Mouse (Mus musculus) lung, embryonic 15.5 days (tissue): ENCODE measurements at regions not wholly inside any gene's neighbourhood (a gene's known extent, or its start where the extent isn't known, plus 50 kb on each side); places are given as distances from the start of the nearest gene placed in this dataset.
A peak's percentile ranks its signal among the peaks of the same experiment; 100 is the strongest.

Experiments used
- ATAC-seq: fragments of 200-750 bp; cut with Nextera tagmentation; 2 replicates; pipeline ENCODE4 v1.8.0; 2017; ENCODE audit warnings: moderate number of reproducible peaks, borderline replicate concordance; ENCODE audit not compliant: low FRiP score, low TSS enrichment; ENCODE audit errors: extremely low read depth
- H3K27ac ChIP-seq: fragments of 300-500 bp; sonication (generic); 2 replicates; pipeline ENCODE4 v1.5.1; 2015; ENCODE audit warnings: moderate library complexity, mild to moderate bottlenecking, inconsistent platforms
- H3K27me3 ChIP-seq: fragments of 300-500 bp; sonication (generic); 2 replicates; pipeline ENCODE4 v1.6.1; 2015; ENCODE audit warnings: inconsistent platforms
- H3K36me3 ChIP-seq: fragments of 300-500 bp; sonication (generic); 2 replicates; pipeline ENCODE4 v1.6.1; 2015; ENCODE audit warnings: inconsistent platforms
- H3K4me1 ChIP-seq: fragments of 300-500 bp; sonication (generic); 2 replicates; pipeline ENCODE4 v1.6.1; 2015; ENCODE audit warnings: inconsistent platforms
- H3K4me2 ChIP-seq: fragments of 300-500 bp; sonication (generic); 2 replicates; pipeline ENCODE4 v1.6.1; 2015; ENCODE audit warnings: inconsistent platforms, mild to moderate bottlenecking, moderate library complexity
- H3K4me3 ChIP-seq: fragments of 300-500 bp; sonication (generic); 2 replicates; pipeline ENCODE4 v1.5.1; 2015; ENCODE audit warnings: mild to moderate bottlenecking, inconsistent platforms
- H3K9ac ChIP-seq: fragments of 300-500 bp; sonication (generic); 2 replicates; pipeline ENCODE4 v1.6.1; 2015; ENCODE audit warnings: inconsistent platforms
- H3K9me3 ChIP-seq: fragments of 300-500 bp; sonication (generic); 2 replicates; pipeline ENCODE4 v1.6.1; 2016; ENCODE audit warnings: inconsistent platforms
- WGBS: fragments of 180-500 bp; shearing (Covaris S2); methylation state at CpG from one replicate; pipeline ENCODE4 v1.1.7; 2015; 5-methylcytosine and 5-hydroxymethylcytosine counted together

DNA sequence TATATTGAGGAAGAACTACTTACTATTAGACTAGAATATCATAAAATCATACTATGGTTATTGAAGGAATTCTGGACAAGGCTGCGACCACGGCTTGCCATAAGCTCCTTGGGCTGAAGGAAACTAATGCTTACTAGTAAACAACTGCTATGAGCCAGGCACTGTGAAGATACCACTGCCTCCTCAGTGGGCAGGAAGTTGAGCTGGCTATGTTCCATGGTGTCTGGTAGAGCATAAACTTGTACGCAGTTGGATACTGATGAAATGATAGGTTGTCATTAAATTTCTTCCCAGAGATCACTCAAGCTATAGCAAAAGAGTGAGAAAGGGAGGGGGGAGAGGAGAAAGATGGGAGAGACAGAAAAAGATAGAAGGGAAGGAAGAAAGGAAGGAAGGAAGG lies 261.4 kb upstream of the Fn1 start:
- WGBS: 60% methylated on average over 3 of the region's 3 CpGs
- Histone ChIP-seq H3K4me2 (no peak overlapping the region), H3K4me3 (no peak overlapping the region), H3K9me3 (no peaks in the 10 kb centered on the region), H3K4me1 (peaks cover 5% of the 10 kb centered on the region; the same call in 1 of the 2 replicates), H3K27ac (no peak overlapping the region), H3K9ac (no peak overlapping the region), H3K36me3 (no peaks in the 10 kb centered on the region), H3K27me3 (no peaks in the 10 kb centered on the region)
- ATAC-seq: no peak

DNA sequence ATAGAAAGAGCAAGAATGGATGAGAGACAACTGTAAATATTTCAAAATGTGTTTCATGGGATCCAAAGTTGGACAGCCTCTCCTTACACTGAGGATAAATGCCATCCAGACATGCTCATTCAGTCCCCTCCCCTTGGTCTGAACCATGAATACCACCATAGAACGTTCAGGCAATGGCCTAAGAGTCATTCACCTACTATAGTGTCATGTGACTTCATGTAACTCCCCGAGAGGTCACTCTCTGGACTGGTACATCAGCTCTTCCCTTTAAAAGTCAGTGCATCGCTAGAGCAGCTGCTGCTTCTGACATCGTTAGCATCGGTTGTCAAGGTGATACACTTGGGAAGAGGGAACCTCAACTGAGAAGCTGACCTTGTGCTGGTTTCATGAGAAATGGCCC lies 260.2 kb upstream of the Fn1 start:
- WGBS: 62% methylated on average over 5 of the region's 5 CpGs
- no peak overlapping the region for H3K4me2 ChIP-seq

DNA sequence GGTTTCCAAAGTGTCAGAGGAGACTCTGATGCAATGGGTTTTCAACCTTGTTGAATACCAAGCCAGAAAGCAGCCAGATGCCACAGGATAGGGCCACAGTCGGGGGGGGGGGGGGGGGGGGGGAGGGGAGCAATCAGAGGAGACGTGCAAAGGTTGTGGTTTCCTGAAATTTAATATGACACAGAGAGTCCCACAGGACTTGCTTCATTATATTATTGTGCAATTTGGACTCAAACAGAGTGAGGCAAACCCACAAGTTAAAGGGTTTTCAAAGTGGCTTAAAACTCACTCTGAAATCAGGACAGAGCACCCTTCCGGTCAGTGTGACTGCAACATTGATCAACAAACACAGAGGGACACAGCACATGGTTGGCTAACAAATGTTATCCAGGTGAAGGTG lies 259.4 kb upstream of the Fn1 start:
- Histone ChIP-seq H3K27ac (no peak overlapping the region), H3K27me3 (no peaks in the 10 kb centered on the region), H3K9me3 (no peaks in the 10 kb centered on the region), H3K9ac (no peak overlapping the region), H3K4me1 (peaks cover 7% of the 10 kb centered on the region; the same call in 1 of the 2 replicates), H3K4me2 (no peak overlapping the region), H3K4me3 (no peak overlapping the region), H3K36me3 (no peaks in the 10 kb centered on the region)
- no peak for ATAC-seq
- WGBS: 44% methylated on average over 3 of the region's 3 CpGs

More for the DNA sequence above, 260.2 kb upstream of the Fn1 start:
- no peak for ATAC-seq
- H3K4me1 ChIP-seq: peaks cover 7% of the 10 kb centered on the region; the same call in 1 of the 2 replicates
- no peak overlapping the region for H3K9ac ChIP-seq
- H3K4me3 ChIP-seq: no peak overlapping the region
- H3K27ac ChIP-seq: no peak overlapping the region
- no peaks in the 10 kb centered on the region for H3K36me3 ChIP-seq
- no peaks in the 10 kb centered on the region for H3K9me3 ChIP-seq
- no peaks in the 10 kb centered on the region for H3K27me3 ChIP-seq

DNA sequence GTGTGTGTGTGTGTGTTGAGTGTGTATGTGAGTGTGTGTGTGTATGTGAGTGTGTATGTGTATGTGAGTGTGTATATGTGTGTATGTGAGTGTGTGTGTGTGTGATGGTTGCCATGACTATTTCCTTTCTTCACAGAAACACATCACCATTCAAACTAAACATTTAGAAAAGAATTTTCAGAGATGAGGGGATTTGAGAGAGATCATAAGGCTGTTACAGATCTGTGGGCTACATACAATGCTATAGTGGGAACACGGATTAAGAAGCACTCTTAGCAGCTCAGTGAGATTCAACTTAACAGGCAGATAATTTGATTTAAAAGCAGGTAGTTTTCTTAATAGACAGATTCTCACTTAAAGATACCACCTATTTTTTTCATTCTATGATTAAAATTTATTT lies 257.1 kb upstream of the Fn1 start:
- Histone ChIP-seq H3K4me1 (peaks cover 7% of the 10 kb centered on the region; the same call in 1 of the 2 replicates), H3K9ac (no peak overlapping the region), H3K36me3 (no peaks in the 10 kb centered on the region), H3K4me3 (no peak overlapping the region), H3K27ac (no peak overlapping the region), H3K4me2 (no peak overlapping the region), H3K9me3 (no peaks in the 10 kb centered on the region), H3K27me3 (no peaks in the 10 kb centered on the region)
- peak; percentile 64; the same call in 1 of the 2 replicates for ATAC-seq
- WGBS: 31% methylated on average over 1 of the region's 1 CpGs

DNA sequence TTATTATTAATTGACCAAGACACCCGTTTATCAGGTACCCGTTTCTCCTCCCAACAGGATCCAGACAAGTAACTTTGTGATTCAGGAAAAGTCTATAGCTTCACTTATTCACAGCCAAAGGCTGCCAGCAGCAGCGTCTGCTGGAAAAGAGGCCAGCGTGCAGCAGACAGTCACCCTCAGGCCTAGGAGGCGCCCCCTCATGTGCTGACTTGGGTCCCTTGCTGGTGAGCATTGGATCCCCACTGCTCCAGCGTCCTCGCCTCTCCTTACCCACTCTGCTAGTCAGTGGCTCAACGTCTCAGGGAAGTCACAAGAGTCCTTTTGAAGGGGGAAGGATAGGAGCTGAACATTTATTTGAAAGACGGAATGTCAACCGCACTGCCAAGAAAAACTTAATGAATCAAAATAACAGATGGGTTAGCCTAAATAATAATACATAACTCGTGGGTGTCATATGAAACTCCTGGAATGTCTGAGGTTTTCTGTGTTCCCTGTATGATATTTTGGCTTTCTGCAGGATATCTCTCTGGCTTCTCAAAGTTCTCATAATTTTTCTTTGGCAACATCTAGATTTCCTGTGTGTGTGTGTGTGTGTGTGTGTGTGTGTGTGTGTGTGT lies 256.6 kb upstream of the Fn1 start:
- no peaks in the 10 kb centered on the region for H3K36me3 ChIP-seq
- H3K4me1 ChIP-seq: peaks cover 7% of the 10 kb centered on the region; the same call in 1 of the 2 replicates
- ATAC-seq: peak; percentile 62; the same call in 1 of the 2 replicates
- no peaks in the 10 kb centered on the region for H3K9me3 ChIP-seq
- no peak overlapping the region for H3K9ac ChIP-seq
- no peaks in the 10 kb centered on the region for H3K27me3 ChIP-seq
- H3K4me3 ChIP-seq: no peak overlapping the region
- H3K27ac ChIP-seq: 0 out of 2 replicates have a peak overlapping the region, but pooled peaks have one; percentile 60
- no peak overlapping the region for H3K4me2 ChIP-seq
- WGBS: 48% methylated on average over 11 of the region's 11 CpGs

DNA sequence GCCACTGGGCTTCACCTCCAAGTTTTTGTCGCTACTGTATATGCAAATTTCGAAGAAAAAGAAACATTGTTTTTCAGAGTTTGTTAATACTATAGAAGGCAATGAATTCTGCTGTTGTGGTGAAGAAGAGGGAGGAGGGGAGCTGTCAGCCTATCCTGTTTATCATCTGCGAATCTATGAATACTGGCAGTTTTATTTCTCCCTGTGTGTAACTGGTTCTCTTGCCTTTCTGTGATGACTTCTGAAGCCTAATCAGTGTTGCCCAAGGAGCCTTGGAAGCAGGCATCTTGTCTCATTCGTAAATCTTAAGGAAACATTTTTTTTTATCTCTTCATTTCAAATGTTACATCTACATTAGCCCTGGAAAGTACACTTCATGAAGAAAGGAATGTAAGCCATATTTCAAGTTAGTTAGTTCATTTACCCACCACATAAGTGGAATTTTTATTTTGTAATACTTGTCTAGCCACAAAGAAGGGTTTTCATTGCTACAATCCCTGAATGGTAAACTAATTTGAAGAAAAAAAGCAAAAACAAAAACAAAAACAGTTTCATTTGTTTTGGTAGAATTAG lies 251.5 kb upstream of the Fn1 start:
- no peak for ATAC-seq
- H3K36me3 ChIP-seq: no peaks in the 10 kb centered on the region
- H3K9ac ChIP-seq: no peak overlapping the region
- H3K4me2 ChIP-seq: no peak overlapping the region
- peaks cover 2% of the 10 kb centered on the region; the same call in 1 of the 2 replicates for H3K4me1 ChIP-seq
- WGBS: 69% methylated on average over 4 of the region's 4 CpGs
- no peak overlapping the region for H3K4me3 ChIP-seq
- no peaks in the 10 kb centered on the region for H3K9me3 ChIP-seq
- no peak overlapping the region for H3K27ac ChIP-seq
- H3K27me3 ChIP-seq: no peaks in the 10 kb centered on the region

DNA sequence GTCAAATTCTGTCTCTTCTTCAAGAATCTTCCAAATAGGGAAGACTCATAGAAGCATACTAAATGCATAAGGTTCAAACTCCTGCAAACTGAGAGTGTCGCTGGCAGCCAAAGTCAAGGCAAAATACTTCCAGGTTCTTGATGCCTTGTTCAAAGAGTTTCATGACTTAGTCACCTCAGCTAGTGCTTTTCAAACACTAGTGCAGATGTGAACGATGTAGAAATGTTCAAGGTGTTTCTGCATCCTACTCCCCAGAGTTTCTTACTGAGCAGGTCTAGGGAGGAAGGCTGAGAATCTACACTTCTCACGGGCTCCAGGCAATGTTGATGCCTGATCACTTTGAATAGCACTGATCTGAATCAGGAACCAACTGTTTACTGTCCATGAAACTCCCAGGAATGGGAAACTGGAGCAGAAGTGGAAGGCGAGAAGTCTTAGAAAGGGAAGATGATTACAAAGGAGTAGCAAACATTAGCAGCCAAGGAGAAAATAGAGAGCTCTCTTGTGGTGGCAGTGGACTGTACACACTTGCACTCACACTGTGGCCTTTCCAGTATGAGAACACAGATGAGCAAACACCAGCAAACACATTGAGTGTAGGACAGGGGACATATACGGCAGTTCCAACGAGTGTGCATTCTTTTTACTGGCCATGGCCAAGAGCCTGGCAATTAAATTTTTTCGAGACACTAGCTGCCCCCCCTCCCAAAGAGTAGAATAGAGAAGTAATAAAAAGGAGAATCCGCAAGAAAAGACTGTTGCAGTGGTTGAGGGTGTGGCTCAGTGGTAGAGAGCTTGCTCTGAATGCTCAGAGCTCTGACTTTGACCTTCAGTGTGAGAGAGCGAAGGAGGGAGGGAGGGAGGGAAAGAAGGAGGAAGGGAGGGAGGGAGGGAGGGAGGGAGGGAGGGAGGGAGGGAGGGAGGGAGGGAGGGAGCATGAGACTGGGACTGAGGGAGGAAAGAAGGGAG lies 247.4 kb upstream of the Fn1 start:
- H3K4me1 ChIP-seq: peaks cover 9% of the 10 kb centered on the region; the same call in 1 of the 2 replicates
- no peak overlapping the region for H3K4me3 ChIP-seq
- ATAC-seq: no peak

DNA sequence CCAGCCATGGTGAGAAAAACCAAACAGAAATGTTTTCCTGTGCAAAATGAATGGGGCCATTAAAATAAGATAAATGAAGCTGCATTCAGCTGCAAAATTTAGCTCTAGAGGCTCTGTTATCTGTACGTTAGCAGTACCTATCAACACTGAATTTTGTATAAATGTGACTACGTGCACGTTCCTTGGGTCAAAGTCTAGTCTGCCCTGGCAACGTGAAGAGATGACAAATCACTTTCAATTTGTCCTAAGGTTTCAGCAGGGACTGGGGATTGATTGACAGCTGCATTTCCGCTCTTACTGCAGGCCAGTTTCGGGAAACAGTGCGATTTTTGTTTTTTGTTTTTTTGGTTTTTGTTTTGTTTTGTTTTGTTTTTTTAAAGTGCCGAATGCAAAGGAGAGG lies 246.1 kb upstream of the Fn1 start:
- peaks cover 9% of the 10 kb centered on the region; the same call in 1 of the 2 replicates for H3K4me1 ChIP-seq
- H3K4me3 ChIP-seq: no peak overlapping the region
- no peak overlapping the region for H3K27ac ChIP-seq
- no peaks in the 10 kb centered on the region for H3K36me3 ChIP-seq
- WGBS: 66% methylated on average over 8 of the region's 8 CpGs
- H3K4me2 ChIP-seq: no peak overlapping the region
- no peak overlapping the region for H3K9ac ChIP-seq
- no peaks in the 10 kb centered on the region for H3K27me3 ChIP-seq
- H3K9me3 ChIP-seq: no peaks in the 10 kb centered on the region
- no peak for ATAC-seq

More for the DNA sequence above, 247.4 kb upstream of the Fn1 start:
- 62% methylated on average over 8 of the region's 9 CpGs for WGBS
- no peak overlapping the region for H3K9ac ChIP-seq
- H3K36me3 ChIP-seq: no peaks in the 10 kb centered on the region
- H3K9me3 ChIP-seq: no peaks in the 10 kb centered on the region
- H3K4me2 ChIP-seq: no peak overlapping the region
- H3K27me3 ChIP-seq: no peaks in the 10 kb centered on the region
- no peak overlapping the region for H3K27ac ChIP-seq

DNA sequence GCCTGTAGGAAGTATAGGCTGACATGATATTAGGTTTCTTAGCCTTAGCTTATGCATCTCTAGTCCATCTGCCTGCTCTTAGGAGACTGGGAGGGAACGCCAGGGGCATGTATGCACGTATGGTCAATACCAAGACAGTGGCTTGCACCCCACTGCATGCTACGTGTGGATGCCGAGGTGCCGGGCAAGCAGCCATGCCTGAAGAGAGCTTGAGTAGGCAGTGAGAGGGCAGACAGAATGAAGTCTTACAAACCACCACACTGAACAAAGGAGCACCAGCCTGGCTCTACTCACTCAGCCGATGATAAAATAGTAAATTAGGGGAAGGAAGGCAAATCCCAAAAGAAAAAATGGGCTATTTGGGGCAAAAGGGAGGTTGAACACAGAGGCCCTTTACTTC lies 245.2 kb upstream of the Fn1 start:
- H3K9ac ChIP-seq: no peak overlapping the region
- no peaks in the 10 kb centered on the region for H3K27me3 ChIP-seq
- H3K4me3 ChIP-seq: no peak overlapping the region
- H3K9me3 ChIP-seq: no peaks in the 10 kb centered on the region
- H3K4me1 ChIP-seq: peaks cover 15% of the 10 kb centered on the region
- ATAC-seq: no peak
- H3K4me2 ChIP-seq: no peak overlapping the region
- 74% methylated on average over 6 of the region's 6 CpGs for WGBS
- no peaks in the 10 kb centered on the region for H3K36me3 ChIP-seq
- no peak overlapping the region for H3K27ac ChIP-seq

DNA sequence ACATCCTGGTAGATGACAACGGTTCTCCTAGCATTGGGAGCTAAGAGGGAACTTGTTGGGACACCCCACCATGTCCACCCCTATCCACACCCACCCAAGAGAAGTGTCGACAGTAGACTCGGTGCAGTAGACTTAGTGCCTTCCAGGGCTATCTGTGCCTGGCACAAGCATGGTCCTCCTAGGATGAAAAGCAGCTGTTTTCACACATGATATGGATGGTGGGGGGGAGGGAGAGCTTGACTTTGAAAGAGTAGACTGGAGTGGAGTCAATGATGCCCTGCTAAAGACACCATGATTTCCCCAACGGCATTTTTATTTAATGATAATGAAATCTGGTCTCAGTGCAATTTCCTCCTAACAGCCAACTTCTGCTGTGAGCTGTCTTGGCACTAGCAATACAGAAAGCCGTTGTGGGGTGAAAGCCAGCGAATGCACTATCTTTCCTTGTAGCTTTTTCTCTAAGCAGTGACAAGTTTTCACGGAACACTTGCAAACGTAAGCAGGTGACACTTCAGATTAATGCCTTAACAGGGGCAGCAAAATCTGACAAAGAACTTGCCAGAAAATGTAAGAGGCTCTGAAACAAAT lies 244.6 kb upstream of the Fn1 start:
- Histone ChIP-seq H3K4me1 (peaks cover 17% of the 10 kb centered on the region), H3K4me2 (no peak overlapping the region), H3K27me3 (no peaks in the 10 kb centered on the region), H3K9me3 (no peaks in the 10 kb centered on the region), H3K9ac (no peak overlapping the region), H3K4me3 (no peak overlapping the region), H3K27ac (no peak overlapping the region), H3K36me3 (no peaks in the 10 kb centered on the region)
- ATAC-seq: no peak
- 38% methylated on average over 8 of the region's 8 CpGs for WGBS

DNA sequence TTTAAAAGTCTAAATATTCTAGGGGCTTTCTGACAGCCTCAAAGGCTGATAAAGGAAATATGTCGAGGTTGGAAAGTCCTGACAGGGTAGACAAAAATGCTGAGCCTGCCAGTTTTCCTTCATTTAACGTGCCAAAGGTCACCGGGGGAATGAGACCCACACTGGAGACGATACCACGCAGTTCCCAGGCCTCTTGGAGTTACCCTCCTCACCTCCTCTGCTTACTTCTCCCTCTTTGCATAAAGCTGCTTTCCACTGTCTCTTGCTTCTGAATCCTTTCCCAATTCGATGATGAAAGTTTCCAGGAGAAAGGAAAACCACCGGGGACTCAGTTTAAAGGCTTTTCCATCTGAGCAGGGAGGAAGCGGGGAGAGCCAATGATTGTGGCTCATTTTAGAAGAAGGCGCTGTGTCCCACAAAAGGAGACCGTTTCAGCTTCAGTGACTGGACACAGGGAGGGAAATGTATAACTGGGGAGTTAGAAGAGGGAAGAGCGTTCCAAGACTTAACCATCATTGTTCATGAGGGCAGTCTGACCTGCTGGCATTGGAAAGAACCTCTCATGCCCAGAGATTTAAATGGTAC lies 243.2 kb upstream of the Fn1 start:
- no peaks in the 10 kb centered on the region for H3K9me3 ChIP-seq
- no peak overlapping the region for H3K4me3 ChIP-seq
- 53% methylated on average over 11 of the region's 11 CpGs for WGBS
- peaks cover 17% of the 10 kb centered on the region for H3K4me1 ChIP-seq
- H3K27ac ChIP-seq: no peak overlapping the region
- no peak overlapping the region for H3K4me2 ChIP-seq
- H3K27me3 ChIP-seq: no peaks in the 10 kb centered on the region
- no peak for ATAC-seq
- no peak overlapping the region for H3K9ac ChIP-seq
- no peaks in the 10 kb centered on the region for H3K36me3 ChIP-seq
